Mouse (Mus musculus): ENCODE data around the gene Tmem131.

The Tmem131 gene

DNA sequence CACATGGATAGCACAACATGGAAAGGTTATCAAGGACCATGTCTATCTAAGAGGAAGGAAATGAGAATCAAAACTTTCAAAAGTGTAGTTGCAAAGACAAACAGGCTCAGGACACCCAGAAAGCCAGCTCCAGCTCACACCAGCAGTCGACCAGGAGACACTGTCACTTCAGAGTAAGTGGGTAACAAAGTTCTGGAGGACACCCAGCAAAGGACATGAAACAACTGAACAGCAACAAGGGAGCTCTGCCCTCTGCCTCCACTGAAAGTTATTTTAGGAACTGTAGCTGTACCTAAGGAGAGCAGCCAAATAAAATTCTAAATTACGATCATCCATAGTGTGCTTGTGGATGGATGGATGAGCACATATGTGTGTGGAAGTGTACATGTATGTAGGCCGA lies 56.3 kb downstream of the Tmem131 start:
- no peak for DNase-seq (ENCODE audit: low spot score in 2 of 2)

DNA sequence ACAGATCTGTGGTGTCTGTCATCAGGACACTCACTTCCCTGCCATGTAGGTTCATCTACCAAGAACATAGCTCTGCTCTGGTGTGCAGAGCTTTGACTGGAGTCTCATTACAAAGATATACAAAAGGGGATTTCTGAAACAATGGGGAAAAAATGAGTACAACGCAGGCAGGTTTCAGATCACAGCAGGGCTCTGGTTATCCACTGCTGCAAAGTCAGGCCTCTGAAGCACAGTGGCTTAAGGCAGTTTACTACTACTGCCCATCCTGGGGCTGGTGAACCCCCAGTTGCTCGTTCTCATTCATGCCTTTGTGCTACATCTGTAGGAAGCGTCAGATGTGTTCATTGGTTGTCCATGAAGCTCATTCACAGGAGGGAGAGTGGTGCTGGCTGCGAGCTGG lies 57.0 kb downstream of the Tmem131 start:
- DNase-seq (ENCODE audit: low spot score in 2 of 2), result no peak

DNA sequence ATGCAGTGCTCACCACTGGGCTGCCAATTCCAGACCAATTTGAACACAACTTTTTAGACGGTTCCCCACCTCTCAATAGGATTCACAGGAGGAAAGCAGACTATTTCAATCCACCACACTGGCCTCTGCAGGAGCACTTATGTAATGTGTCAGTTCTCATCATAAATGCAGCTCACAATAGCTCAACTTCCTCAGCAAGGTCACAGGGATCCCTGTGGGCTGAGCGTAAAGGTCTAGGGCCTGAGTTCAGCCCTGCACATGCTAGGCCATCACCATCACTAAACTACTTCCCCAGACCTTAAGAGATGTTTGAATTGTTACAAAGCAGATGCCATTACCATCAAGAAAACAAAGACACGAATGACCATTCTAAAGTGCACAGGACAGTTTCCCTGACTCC lies 58.9 kb downstream of the Tmem131 start:
- no peak for DNase-seq (ENCODE audit: low spot score in 2 of 2)

DNA sequence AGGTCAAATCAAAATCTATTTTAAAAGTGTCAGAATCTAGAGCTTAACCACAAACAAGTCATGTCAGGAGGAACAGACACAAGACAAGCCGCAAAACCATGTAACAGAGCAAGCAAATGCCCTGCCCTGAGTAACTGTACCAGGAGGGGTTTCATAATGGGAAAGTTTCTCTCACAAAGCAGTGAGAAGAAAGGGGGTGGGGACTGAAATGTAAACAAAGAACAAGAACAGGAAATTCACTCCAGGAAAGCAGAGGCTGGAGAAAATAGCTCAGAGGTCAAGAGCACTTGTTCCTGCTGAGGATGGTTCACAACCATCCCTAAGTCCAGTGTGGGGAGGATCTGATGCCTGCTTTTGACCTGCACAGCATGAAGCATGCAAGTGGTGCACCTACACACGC lies 59.7 kb downstream of the Tmem131 start:
- no peak for DNase-seq (ENCODE audit: low spot score in 2 of 2)

DNA sequence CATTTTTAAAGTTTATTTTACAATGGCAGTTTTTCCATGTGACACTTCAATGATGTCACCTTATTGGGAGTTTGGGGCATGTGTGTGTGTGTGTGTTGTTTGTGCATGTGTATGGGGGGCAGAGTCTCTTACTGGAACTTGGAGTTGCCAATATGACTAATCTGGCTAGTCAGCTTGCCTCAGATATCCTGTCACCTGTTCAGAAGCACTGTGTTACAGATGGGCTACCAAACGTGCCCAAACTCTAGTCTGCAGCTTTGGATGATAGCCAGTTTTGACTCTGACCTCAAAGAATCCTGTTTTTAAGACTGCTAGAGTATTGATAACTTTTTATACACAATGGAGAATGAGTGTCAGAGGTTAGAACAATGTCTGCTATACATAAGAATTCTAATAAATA lies 64.3 kb downstream of the Tmem131 start:
- no peak for DNase-seq (ENCODE audit: low spot score in 2 of 2)

GRCm38 (mm10) chr1:36877126-36877525 lies 66.3 kb downstream of the Tmem131 start:
- DNase-seq (ENCODE audit: low spot score in 2 of 2), result no peak

DNA sequence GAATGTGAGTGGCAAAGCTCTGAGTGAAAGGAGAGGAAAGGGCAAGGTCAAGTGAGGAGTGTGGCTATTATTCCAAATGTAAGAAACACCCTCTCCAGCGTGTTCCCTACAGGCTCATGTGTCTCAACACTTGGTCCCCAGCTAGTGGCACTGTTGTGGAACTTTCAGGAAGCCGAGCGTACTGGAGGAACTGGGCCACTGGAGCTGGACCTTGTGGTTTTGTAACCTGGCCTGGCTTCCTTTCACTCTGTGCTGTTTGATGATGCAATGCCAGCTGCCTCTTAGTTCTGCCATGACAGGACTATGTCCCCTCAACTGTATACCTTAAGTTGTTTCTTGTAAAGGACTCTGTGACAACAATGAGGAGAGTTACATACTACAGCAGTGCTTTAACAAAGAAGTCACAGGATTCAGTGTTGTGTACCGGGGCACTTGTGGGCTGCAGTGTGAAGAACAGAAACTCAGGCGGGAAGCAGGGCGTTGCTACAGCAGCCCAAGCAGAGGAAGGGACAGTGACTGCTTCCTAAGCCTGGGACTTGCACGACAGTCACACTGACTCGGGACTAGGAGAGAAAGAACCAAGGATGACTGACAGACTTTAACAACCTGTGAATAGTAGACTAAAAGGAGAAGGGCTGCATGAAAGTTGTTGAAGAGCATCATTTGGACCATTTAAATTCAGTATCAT lies 68.4 kb downstream of the Tmem131 start:
- DNase-seq (ENCODE audit: low spot score in 2 of 2), result no peak

DNA sequence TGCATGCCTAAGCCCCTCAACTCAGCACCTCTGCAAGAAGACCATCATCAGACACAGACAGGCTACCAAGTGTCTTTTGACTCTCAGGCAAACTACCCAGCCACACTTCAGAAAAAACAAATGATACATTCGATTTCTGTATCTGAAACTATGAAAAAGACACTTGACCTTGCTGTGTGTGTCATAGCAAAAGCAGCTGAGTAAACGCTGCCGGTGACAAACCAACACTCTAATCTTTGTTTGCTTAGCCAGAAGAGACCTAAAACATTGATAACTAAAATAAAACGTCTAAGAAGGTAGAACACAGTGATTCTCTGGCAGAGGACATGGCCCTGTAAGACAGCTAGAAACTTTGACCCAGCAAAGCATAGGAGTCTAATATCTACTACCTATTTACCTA lies 72.2 kb downstream of the Tmem131 start:
- DNase-seq (ENCODE audit: low spot score in 2 of 2), result no peak

DNA sequence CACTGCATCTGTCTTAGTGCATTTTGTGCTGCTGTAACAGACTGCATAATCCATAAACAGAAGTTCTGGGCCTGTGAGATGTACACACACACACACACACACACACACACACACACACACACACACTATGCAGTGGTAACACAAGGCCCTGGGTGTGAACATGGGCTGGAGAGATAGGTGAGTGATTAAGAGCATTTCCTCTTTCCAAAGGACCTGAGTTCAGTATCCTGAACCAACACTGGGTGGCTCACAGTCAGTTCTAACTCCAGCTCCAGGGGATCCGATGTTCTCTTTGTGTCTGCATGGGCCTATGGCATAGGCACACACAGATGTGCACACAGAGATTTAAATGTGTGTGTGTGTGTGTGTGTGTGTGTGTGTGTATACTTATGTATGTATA lies 72.9 kb downstream of the Tmem131 start:
- DNase-seq (ENCODE audit: low spot score in 2 of 2), result no peak

DNA sequence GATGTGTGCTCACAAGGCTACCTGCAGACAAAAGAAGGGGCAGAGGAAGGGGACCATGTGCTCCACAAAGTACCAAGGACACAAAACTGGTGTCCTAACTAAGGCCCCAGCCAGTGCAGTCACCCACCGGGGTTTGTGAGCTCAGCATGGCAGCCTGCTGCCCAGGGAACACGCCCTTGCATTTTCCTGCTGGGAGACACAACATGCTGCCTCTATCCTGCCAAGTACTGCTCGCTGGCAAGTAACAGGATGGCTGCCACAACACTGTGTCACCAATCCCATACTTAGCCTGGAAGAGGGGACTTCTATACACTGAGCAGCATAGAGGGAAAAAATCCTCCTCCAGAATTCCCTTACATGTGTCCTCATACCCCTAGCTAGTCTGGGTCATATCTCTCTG lies 78.7 kb downstream of the Tmem131 start:
- no peak for DNase-seq (ENCODE audit: low spot score in 2 of 2)

GRCm38 (mm10) chr1:36861775-36862174 lies 81.7 kb downstream of the Tmem131 start:
- no peak for DNase-seq (ENCODE audit: low spot score in 2 of 2)

- no peak for DNase-seq (ENCODE audit: low spot score in 2 of 2)
These were observed 82.6 kb downstream of the Tmem131 start for GRCm38 (mm10) chr1:36860876-36861275.

DNA sequence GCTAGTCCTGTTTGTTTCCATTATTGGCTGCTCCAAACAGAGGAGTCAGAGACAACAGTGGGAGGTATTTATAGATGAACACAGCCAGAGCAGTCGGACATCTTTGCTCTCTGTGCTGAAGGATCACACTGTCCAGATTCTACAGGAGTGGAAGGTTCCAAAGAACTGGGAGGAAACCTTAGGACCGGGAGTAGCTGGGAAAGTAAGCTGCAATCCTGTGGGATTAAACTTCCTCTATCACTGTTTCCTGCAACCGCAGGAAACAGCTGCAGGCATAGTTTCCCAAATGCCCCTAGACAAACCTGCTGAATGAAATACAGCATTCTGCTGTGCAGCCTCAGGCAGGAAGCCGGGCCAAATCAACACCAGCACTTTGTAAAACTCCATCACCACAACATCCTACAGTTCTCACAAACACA lies 83.0 kb downstream of the Tmem131 start:
- DNase-seq (ENCODE audit: low spot score in 2 of 2), result no peak

- no peak for DNase-seq (ENCODE audit: low spot score in 2 of 2)
These were observed 86.4 kb downstream of the Tmem131 start for GRCm38 (mm10) chr1:36857081-36857480.

- no peak for DNase-seq (ENCODE audit: low spot score in 2 of 2)
These were observed 89.2 kb downstream of the Tmem131 start for GRCm38 (mm10) chr1:36854198-36854765.

DNA sequence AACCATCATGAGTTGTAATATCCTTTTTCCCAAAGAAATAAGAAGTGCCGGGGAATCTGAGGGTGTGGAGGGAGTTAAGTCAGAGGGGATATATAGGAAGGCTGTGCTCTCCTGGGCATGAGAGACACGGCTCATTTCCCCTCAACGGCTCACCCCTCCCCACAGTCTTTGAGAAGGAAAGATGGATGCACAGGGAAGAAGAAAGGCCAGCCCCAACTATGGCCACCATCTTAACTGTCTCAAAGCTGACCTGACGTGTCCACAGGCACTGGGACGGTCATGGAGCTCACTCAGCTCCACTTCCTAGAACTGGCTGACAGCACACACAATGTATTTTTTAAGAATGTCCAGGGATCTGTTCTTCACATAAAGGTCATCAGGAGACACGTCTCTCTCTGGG lies 91.4 kb downstream of the Tmem131 start:
- DNase-seq (ENCODE audit: low spot score in 2 of 2), result no peak

DNA sequence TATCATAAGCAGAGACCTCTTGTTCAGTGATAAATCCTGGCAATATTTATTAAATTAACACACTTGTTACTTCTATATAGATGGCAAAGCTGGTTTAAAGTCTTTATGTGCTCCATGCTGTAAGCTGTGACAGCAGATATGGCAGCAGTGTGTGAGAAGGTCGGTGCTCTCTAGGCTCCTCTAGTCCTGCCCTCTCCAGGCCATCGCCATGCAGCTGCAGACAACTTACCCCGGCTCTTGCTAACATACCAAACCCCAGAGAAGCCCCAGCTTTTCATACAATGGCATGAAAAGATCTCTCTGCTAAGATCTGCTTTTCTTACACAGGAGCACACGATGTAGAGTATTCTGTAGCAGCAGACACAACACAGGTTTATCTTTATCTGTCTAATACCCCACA lies 92.1 kb downstream of the Tmem131 start:
- no peak for DNase-seq (ENCODE audit: low spot score in 2 of 2)

GRCm38 (mm10) chr1:36848036-36848435 lies 95.4 kb downstream of the Tmem131 start:
- DNase-seq (ENCODE audit: low spot score in 2 of 2), result no peak

DNA sequence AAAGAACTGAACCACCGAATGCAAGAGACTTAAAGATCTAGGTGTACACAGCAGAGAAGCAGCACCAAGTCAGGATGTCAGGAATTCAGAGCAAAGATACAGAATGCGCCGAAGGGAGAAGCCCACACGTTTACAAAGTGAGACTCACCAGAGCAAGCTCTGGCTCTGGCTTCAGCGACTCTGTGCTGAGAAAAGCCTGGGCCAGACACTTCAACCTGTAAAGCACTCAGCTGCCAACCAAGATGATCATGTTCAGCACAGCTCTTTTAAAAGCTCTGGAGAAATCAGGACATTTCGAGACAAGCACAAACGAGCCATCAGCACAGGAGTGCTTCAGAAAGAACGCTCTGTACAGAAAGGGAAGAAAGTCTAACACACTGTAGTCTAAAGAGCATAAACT lies 96.2 kb downstream of the Tmem131 start:
- no peak for DNase-seq (ENCODE audit: low spot score in 2 of 2)

- no peak for DNase-seq (ENCODE audit: low spot score in 2 of 2)
These were observed 98.4 kb downstream of the Tmem131 start for GRCm38 (mm10) chr1:36845031-36845430.

DNA sequence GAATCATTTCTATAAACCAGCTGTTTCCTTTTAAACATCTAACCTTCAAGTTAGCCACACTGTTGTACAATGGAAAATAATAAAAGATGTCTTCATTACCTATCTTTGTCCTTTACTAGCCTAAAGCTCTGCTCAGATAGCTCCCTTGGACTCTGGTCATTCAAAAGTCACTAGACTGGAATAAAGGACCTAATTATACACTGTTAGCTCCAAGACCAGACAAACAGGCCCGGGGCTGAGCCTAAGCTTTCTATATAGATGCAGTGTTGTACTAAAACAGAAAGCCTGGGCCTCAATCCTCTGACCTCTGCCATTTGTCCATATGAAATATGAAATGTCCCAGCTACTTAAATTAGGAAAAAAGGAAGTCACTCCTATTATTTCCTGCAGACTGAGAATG lies 101.7 kb downstream of the Tmem131 start:
- no peak for DNase-seq (ENCODE audit: low spot score in 2 of 2)

- no peak for DNase-seq (ENCODE audit: low spot score in 2 of 2)
These were observed 102.5 kb downstream of the Tmem131 start for GRCm38 (mm10) chr1:36840959-36841358.

DNA sequence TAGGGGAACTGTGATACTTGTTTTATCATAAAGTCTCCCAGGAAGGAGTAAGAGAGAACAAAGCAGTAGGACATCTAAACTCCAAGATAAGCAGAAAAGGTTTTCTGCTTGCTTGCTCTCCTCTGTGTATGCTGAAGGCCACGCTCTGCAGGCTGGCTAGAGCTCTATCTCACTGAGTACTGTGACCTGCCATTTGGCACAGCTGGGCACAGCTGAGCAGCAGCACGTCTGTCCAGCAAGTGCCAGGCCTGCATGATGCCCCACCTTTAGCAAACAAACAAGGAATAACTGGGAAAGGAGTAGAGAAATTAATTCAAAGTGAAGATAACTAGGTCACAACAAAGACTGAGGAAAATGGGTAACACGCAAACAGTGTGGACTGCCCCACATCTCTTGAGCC lies 103.6 kb downstream of the Tmem131 start:
- DNase-seq (ENCODE audit: low spot score in 2 of 2), result no peak

Data from frontal cortex, postnatal 14 days (tissue).